Mouse (Mus musculus): ENCODE data around the gene Dek. TPM values are rescaled to one million over a fixed set of nuclear protein-coding genes. Genes with fewer than 3 reads are reported as not detected.

The Dek gene
- total and polyA plus RNA-seq, 3 experiments = 97.9 to 5,191 (median 207) TPM

DNA sequence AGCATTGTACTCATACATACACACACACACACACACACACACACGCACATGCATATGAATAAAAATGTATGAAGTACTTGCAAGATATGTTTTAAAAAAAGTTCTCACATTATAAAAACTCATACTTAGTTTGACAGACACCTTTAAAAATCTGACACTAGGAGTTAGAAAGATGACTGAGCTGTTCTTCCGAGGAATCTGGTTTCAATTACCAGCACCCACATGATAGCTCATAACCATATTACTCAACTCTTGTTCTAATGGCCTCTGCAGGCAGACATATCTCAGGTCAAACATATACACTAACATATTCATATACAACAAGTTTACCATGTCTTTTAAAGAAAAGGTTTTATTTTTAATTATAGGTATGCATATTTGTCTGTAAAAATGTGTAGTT lies 9.4 kb downstream of the Dek start:
- Histone ChIP-seq H3K9ac (ENCODE audit: control insufficient read depth, low read depth, low read length, poor library complexity, severe bottlenecking) (no peak overlapping the region), H3K27me3 (ENCODE audit: control insufficient read depth in 1 of 2, insufficient read depth in 2 of 2, low read length in 2 of 2) (no peaks in the 10 kb centered on the region), H3K79me2 (ENCODE audit: control insufficient read depth, insufficient read depth, low read length, poor library complexity) (peaks cover 3% of the 10 kb centered on the region; the same call in 1 of the 2 replicates), H3K9me3 (replicated peaks; ENCODE audit: insufficient read depth, low read length) (no peaks in the 10 kb centered on the region), H3K4me1 (ENCODE audit: control insufficient read depth in 1 of 2, insufficient read depth in 2 of 2, low read length in 2 of 2) (no peaks in the 10 kb centered on the region; a peak in 1 of 4 replicates), H3K27ac (ENCODE audit: control insufficient read depth, low read depth, low read length) (no peak overlapping the region), H3K36me3 (ENCODE audit: control insufficient read depth in 1 of 2, insufficient read depth in 2 of 2, low read length in 2 of 2) (peaks cover 17 to 68% of the 10 kb centered on the region in 2 experiments), H3K4me3 (ENCODE audit: control insufficient read depth in 1 of 2, insufficient read depth in 1 of 2, low read depth in 2 of 2, low read length in 2 of 2) (no peak overlapping the region)
- DNase-seq (ENCODE audit: low read depth, low spot score) = no peak
- TF ChIP-seq MXI1 (IDR thresholded peaks at IDR 0.05; ENCODE audit: low read depth, low read length) (no peak), HCFC1 (IDR thresholded peaks at IDR 0.05; ENCODE audit: low read depth, low read length) (no peak)

DNA sequence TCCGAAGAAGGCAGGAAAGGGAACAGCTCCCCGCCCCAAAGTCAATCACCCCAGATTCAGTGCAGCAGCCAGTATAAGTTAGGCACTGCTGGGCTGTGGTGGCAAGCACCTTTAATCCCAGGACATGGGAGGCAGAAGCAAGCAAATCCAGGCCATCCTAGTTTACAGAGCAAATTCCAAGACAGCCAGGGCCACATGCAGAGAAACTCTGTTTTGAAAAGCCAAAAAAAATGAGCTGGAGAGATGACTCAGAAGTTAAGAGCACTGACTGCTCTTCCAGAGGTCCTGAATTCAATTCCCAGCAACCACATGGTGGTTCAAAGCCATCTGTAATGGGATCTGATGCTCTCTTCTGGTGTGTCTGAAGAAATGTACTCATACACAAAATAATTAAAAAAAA lies 12.2 kb downstream of the Dek start:
- no peak overlapping the region for H3K27ac ChIP-seq (ENCODE audit: control insufficient read depth, low read depth, low read length)
- TF ChIP-seq ZC3H11A (IDR thresholded peaks at IDR 0.05; ENCODE audit: low read depth, low read length) (no peak), E2F4 (IDR thresholded peaks at IDR 0.05; ENCODE audit: borderline replicate concordance, low read depth, low read length) (no peak), SMC3 (IDR thresholded peaks at IDR 0.05; ENCODE audit: low read depth, low read length) (no peak), USF2 (IDR thresholded peaks at IDR 0.05; ENCODE audit: borderline replicate concordance in 1 of 2, insufficient read depth in 1 of 2, low read depth in 1 of 2, low read length in 2 of 2) (no peak), HCFC1 (IDR thresholded peaks at IDR 0.05; ENCODE audit: low read depth, low read length) (no peak), POLR2AphosphoS2 (IDR thresholded peaks at IDR 0.05; ENCODE audit: low read length) (no peak), KAT2A (conservative IDR thresholded peaks at IDR 0.05; ENCODE audit: low read depth, low read length) (no peak), MAZ (IDR thresholded peaks at IDR 0.05; ENCODE audit: low read depth, low read length) (no peak), NELFE (IDR thresholded peaks at IDR 0.05; ENCODE audit: low read depth, low read length) (no peak), RCOR1 (IDR thresholded peaks at IDR 0.05; ENCODE audit: low read depth, low read length) (no peak), CTCF (IDR thresholded peaks at IDR 0.05 in 2 of 3, conservative IDR thresholded peaks at IDR 0.05 in 1 of 3; ENCODE audit: control insufficient read depth in 1 of 3, insufficient read depth in 1 of 3, low read depth in 2 of 3, low read length in 3 of 3, poor library complexity in 1 of 3, severe bottlenecking in 1 of 3) (no peak)
- DNase-seq (ENCODE audit: low read depth, low spot score) = no peak
- no peak overlapping the region for H3K9ac ChIP-seq (ENCODE audit: control insufficient read depth, low read depth, low read length, poor library complexity, severe bottlenecking)
- no peaks in the 10 kb centered on the region for H3K27me3 ChIP-seq (ENCODE audit: control insufficient read depth in 1 of 2, insufficient read depth in 2 of 2, low read length in 2 of 2)
- no peak overlapping the region for H3K4me3 ChIP-seq (ENCODE audit: control insufficient read depth in 1 of 2, insufficient read depth in 1 of 2, low read depth in 2 of 2, low read length in 2 of 2)
- no peaks in the 10 kb centered on the region for H3K4me1 ChIP-seq (ENCODE audit: control insufficient read depth in 1 of 2, insufficient read depth in 2 of 2, low read length in 2 of 2)
- peaks cover 1% of the 10 kb centered on the region; the same call in 1 of the 2 replicates for H3K79me2 ChIP-seq (ENCODE audit: control insufficient read depth, insufficient read depth, low read length, poor library complexity)
- H3K36me3 ChIP-seq (ENCODE audit: control insufficient read depth in 1 of 2, insufficient read depth in 2 of 2, low read length in 2 of 2) = peaks cover 10 to 51% of the 10 kb centered on the region in 2 experiments
- H3K9me3 ChIP-seq (replicated peaks; ENCODE audit: insufficient read depth, low read length) = no peaks in the 10 kb centered on the region

DNA sequence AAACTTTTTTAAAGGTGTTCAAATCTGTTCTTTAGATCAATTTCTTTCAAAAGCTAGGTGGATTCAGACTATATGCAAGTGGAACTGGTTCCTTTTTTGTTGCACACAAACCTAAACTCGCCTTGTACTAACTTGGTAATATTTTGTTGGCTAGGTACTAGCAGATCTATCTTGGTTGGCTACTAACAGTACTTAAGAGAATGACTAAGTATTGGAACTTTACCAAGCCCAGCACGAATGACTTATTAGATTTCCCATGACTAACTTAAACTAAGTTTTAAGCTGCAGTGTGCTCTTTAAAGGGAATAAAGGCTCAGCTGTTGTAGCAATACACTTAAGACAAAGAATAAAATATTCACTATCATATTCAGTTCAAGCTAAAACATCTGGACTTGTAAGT lies 16.7 kb downstream of the Dek start:
- H3K4me1 ChIP-seq (ENCODE audit: control insufficient read depth in 1 of 2, insufficient read depth in 2 of 2, low read length in 2 of 2) = no peaks in the 10 kb centered on the region
- H3K27ac ChIP-seq (ENCODE audit: control insufficient read depth, low read depth, low read length) = no peak overlapping the region
- TF ChIP-seq JUND (IDR thresholded peaks at IDR 0.05; ENCODE audit: low read depth, low read length) (no peak), E2F4 (IDR thresholded peaks at IDR 0.05; ENCODE audit: borderline replicate concordance, low read depth, low read length) (no peak), POLR2A (IDR thresholded peaks at IDR 0.05; ENCODE audit: control insufficient read depth in 1 of 2, insufficient read depth in 1 of 2, low read depth in 1 of 2, low read length in 2 of 2, poor library complexity in 1 of 2) (no peak), HCFC1 (IDR thresholded peaks at IDR 0.05; ENCODE audit: low read depth, low read length) (no peak)
- no peak overlapping the region for H3K9ac ChIP-seq (ENCODE audit: control insufficient read depth, low read depth, low read length, poor library complexity, severe bottlenecking)
- H3K79me2 ChIP-seq (ENCODE audit: control insufficient read depth, insufficient read depth, low read length, poor library complexity) = peaks cover 1% of the 10 kb centered on the region; the same call in 1 of the 2 replicates
- no peak for DNase-seq (ENCODE audit: low read depth, low spot score)
- peaks cover 2 to 37% of the 10 kb centered on the region in 2 experiments for H3K36me3 ChIP-seq (ENCODE audit: control insufficient read depth in 1 of 2, insufficient read depth in 2 of 2, low read length in 2 of 2)
- no peaks in the 10 kb centered on the region for H3K27me3 ChIP-seq (ENCODE audit: control insufficient read depth in 1 of 2, insufficient read depth in 2 of 2, low read length in 2 of 2)
- no peaks in the 10 kb centered on the region for H3K9me3 ChIP-seq (replicated peaks; ENCODE audit: insufficient read depth, low read length)
- H3K4me3 ChIP-seq (ENCODE audit: control insufficient read depth in 1 of 2, insufficient read depth in 1 of 2, low read depth in 2 of 2, low read length in 2 of 2) = no peak overlapping the region

Measured in MEL (cell line).